Mouse (Mus musculus) heart, postnatal 25 days (tissue): ENCODE measurements around the gene Rdh16. TPM values are rescaled to one million over a fixed set of nuclear protein-coding genes. Genes with fewer than 3 reads are reported as not detected.
"Not testable (repeated sequence)": the region's sequence is repeated elsewhere in the genome, so short reads cannot be mapped to it uniquely, and the experiment has no call there.

ENCODE experiments used
- DNase-seq: peaks from one replicate; pipeline ENCODE4 v3.0.0; 2022; ENCODE audit warnings: low spot score
- intact Hi-C: fragments of 180-260 bp; cut with DNase I; formaldehyde crosslinking; loops from one replicate; pipeline ENCODE4 v1.15.1; 2025
- total RNA-seq, 2 experiments: library from RNA; stranded (reverse); gene quantifications; 2 replicates each; pipeline ENCODE4 v1.2.3; 2021

Rdh16 gene
- total RNA-seq, 2 experiments from 2014 or later = not detected

GRCm38 (mm10) chr10:127825386-127825785, 24.4 kb downstream of the Rdh16 start:
- no peak for DNase-seq
- intact Hi-C loops = no loop called here

GRCm38 (mm10) chr10:127829121-127829520, 28.2 kb downstream of the Rdh16 start:
- DNase-seq = no peak
- intact Hi-C loops = no loop called here

- DNase-seq, intact Hi-C loops: not testable (repeated sequence)
Observed at GRCm38 (mm10) chr10:127834186-127834585, 33.2 kb downstream of the Rdh16 start.

- intact Hi-C loops = no loop called here
- DNase-seq = no peak
Observed at GRCm38 (mm10) chr10:127835292-127835691, 34.3 kb downstream of the Rdh16 start.

GRCm38 (mm10) chr10:127837793-127838192, 36.8 kb downstream of the Rdh16 start:
- intact Hi-C loops, DNase-seq: not testable (repeated sequence)

- no peak for DNase-seq
- intact Hi-C loops = no loop called here
Observed at GRCm38 (mm10) chr10:127838539-127838938, 37.6 kb downstream of the Rdh16 start.

GRCm38 (mm10) chr10:127840776-127841175, 39.8 kb downstream of the Rdh16 start:
- no peak for DNase-seq
- intact Hi-C loops = no loop called here

GRCm38 (mm10) chr10:127845945-127846344, 45.0 kb downstream of the Rdh16 start:
- DNase-seq, intact Hi-C loops: not testable (repeated sequence)

GRCm38 (mm10) chr10:127848089-127848488, 47.1 kb downstream of the Rdh16 start:
- intact Hi-C loops = no loop called here
- DNase-seq = no peak

GRCm38 (mm10) chr10:127849628-127850027, 48.7 kb downstream of the Rdh16 start, which contains the start of gene Rdh19:
Rdh19 (plus strand) TSS chr10:127849928.
- intact Hi-C loops = no loop called here
- no peak for DNase-seq

GRCm38 (mm10) chr10:127856376-127856775, 55.4 kb downstream of the Rdh16 start:
- intact Hi-C loops = no loop called here
- no peak for DNase-seq

GRCm38 (mm10) chr10:127864931-127865330, 64.0 kb downstream of the Rdh16 start:
- intact Hi-C loops = no loop called here
- DNase-seq = no peak

GRCm38 (mm10) chr10:127866232-127866631, 65.3 kb downstream of the Rdh16 start, which contains the start of gene Rdh16f2:
Rdh16f2 (plus strand) TSS chr10:127866474.
- intact Hi-C loops = no loop called here
- no peak for DNase-seq

- no peak for DNase-seq
- intact Hi-C loops = no loop called here
Observed at GRCm38 (mm10) chr10:127872484-127872883, 71.5 kb downstream of the Rdh16 start.

GRCm38 (mm10) chr10:127877681-127878080, 76.7 kb downstream of the Rdh16 start:
- intact Hi-C loops = no loop called here
- DNase-seq = no peak

GRCm38 (mm10) chr10:127878262-127879057, 77.5 kb downstream of the Rdh16 start:
- DNase-seq = no peak
- intact Hi-C loops = no loop called here

GRCm38 (mm10) chr10:127879155-127879688, 78.3 kb downstream of the Rdh16 start:
- no peak for DNase-seq
- intact Hi-C loops = no loop called here

- DNase-seq = no peak
- intact Hi-C loops = no loop called here
Observed at GRCm38 (mm10) chr10:127881041-127881440, 80.1 kb downstream of the Rdh16 start.

- no peak for DNase-seq
- intact Hi-C loops = no loop called here
Observed at GRCm38 (mm10) chr10:127886551-127886950, 85.6 kb downstream of the Rdh16 start.

- intact Hi-C loops = no loop called here
- DNase-seq = no peak
Observed at GRCm38 (mm10) chr10:127886971-127887370, 86.0 kb downstream of the Rdh16 start.

GRCm38 (mm10) chr10:127888605-127889004, 87.7 kb downstream of the Rdh16 start, which contains the start of gene Rdh7:
Rdh7 (minus strand) TSS chr10:127888817.
- intact Hi-C loops = no loop called here

More at GRCm38 (mm10) chr10:127888605-127889004, 87.7 kb downstream of the Rdh16 start, which contains the start of gene Rdh7:
- no peak for DNase-seq
